Mouse (Mus musculus) lung, postnatal 0 days (tissue): ENCODE data around the gene Clec4a1. TPM values are rescaled to one million over a fixed set of nuclear protein-coding genes. Genes with fewer than 3 reads are reported as not detected.
A peak's percentile ranks its signal among the peaks of the same experiment; 100 is the strongest.

ENCODE experiments used
- ATAC-seq: fragments of 200-750 bp; cut with Nextera tagmentation; 2 replicates; pipeline ENCODE4 v1.8.0; 2017; ENCODE audit warnings: moderate library complexity
- DNase-seq: peaks from one replicate; pipeline ENCODE4 v3.0.0-alpha.2; 2016; ENCODE audit warnings: low spot score
- H3K27ac ChIP-seq: fragments of 300-500 bp; sonication (generic); 2 replicates; pipeline ENCODE4 v1.5.1; 2014; ENCODE audit warnings: antibody characterized with exemption, mild to moderate bottlenecking, low read length, mixed read lengths
- H3K27me3 ChIP-seq: fragments of 300-500 bp; sonication (generic); replicated peaks from 2 replicates; pipeline ENCODE4 v1.6.1; 2014; ENCODE audit warnings: low read length, mixed read lengths; ENCODE audit not compliant: insufficient read depth
- H3K36me3 ChIP-seq: fragments of 300-500 bp; sonication (generic); 2 replicates; pipeline ENCODE4 v1.6.1; 2014; ENCODE audit warnings: low read length, mixed read lengths; ENCODE audit not compliant: insufficient read depth
- H3K4me1 ChIP-seq: fragments of 300-500 bp; sonication (generic); 2 replicates; pipeline ENCODE4 v1.6.1; 2014; ENCODE audit warnings: antibody characterized with exemption, low read depth, low read length, mixed read lengths; ENCODE audit not compliant: insufficient read depth
- H3K4me2 ChIP-seq: fragments of 300-500 bp; sonication (generic); replicated peaks from 2 replicates; pipeline ENCODE4 v1.6.1; 2014; ENCODE audit warnings: low read depth, mild to moderate bottlenecking, low read length, moderate library complexity, mixed read lengths
- H3K4me3 ChIP-seq: fragments of 300-500 bp; sonication (generic); 2 replicates; pipeline ENCODE4 v1.5.1; 2014; ENCODE audit warnings: low read depth, low read length
- H3K9ac ChIP-seq: fragments of 300-500 bp; sonication (generic); replicated peaks from 2 replicates; pipeline ENCODE4 v1.6.1; 2014; ENCODE audit warnings: low read depth, mild to moderate bottlenecking
- H3K9me3 ChIP-seq: fragments of 300-500 bp; sonication (generic); 2 replicates; pipeline ENCODE4 v1.6.1; 2016; ENCODE audit warnings: low read length, mixed read lengths
- CTCF ChIP-seq: IDR thresholded peaks from 2 replicates; pipeline ENCODE4 v1.5.1; 2016; ENCODE audit warnings: antibody characterized with exemption, mild to moderate bottlenecking
- EP300 ChIP-seq: IDR thresholded peaks from 2 replicates; pipeline ENCODE4 v1.6.1; 2016; ENCODE audit warnings: antibody characterized with exemption, mild to moderate bottlenecking, control low read depth
- WGBS: fragments of 180-500 bp; shearing (Covaris S2); extraction: QIAGEN DNeasy Blood & Tissue Kit; methylation state at CpG from one replicate; pipeline ENCODE4 v1.1.7; 2014; 5-methylcytosine and 5-hydroxymethylcytosine counted together
- polyA plus RNA-seq: library from polyadenylated mRNA; unstranded; fragments of >200 nt; fragmentation: Nextera tagmentation; extraction: Ambion mirVana; gene quantifications from 2 replicates; pipeline ENCODE4 v1.2.1, GENCODE M21; 2015

The Clec4a1 gene
- polyA plus RNA-seq, 1 experiment from 2014 or later, result 5.1 TPM

- Histone ChIP-seq H3K9me3 (no peaks in the 10 kb centered on the region), H3K27me3 (no peaks in the 10 kb centered on the region), H3K4me2 (no peak overlapping the region), H3K36me3 (no peaks in the 10 kb centered on the region), H3K4me1 (no peaks in the 10 kb centered on the region), H3K27ac (no peak overlapping the region), H3K4me3 (no peak overlapping the region), H3K9ac (no peak overlapping the region)
- peak; percentile 12 for DNase-seq
- WGBS, result 73% methylated on average over 3 of the region's 3 CpGs
- no peak for TF ChIP-seq EP300
- TF ChIP-seq CTCF, result no peak
- no peak for ATAC-seq
Observed at GRCm38 (mm10) chr6:122934845-122935244, 13.2 kb downstream of the Clec4a1 start.

GRCm38 (mm10) chr6:122939618-122940017 lies 18.0 kb downstream of the Clec4a1 start:
- Histone ChIP-seq H3K27ac (no peak overlapping the region), H3K4me2 (no peak overlapping the region), H3K4me3 (no peak overlapping the region), H3K36me3 (no peaks in the 10 kb centered on the region), H3K4me1 (no peaks in the 10 kb centered on the region), H3K9me3 (no peaks in the 10 kb centered on the region), H3K9ac (no peak overlapping the region), H3K27me3 (no peaks in the 10 kb centered on the region)
- DNase-seq (peak; percentile 14), ATAC-seq (no peak)
- WGBS, result 69% methylated on average over 5 of the region's 5 CpGs
- TF ChIP-seq CTCF (no peak), EP300 (no peak)

- H3K36me3 ChIP-seq, result no peaks in the 10 kb centered on the region
- ATAC-seq (no peak), DNase-seq (peak; percentile 6)
- no peak overlapping the region for H3K9ac ChIP-seq
- H3K4me3 ChIP-seq, result no peak overlapping the region
- no peak overlapping the region for H3K4me2 ChIP-seq
- H3K9me3 ChIP-seq, result no peaks in the 10 kb centered on the region
- WGBS, result 65% methylated on average over 2 of the region's 2 CpGs
- H3K27ac ChIP-seq, result no peak overlapping the region
- no peaks in the 10 kb centered on the region for H3K27me3 ChIP-seq
- no peaks in the 10 kb centered on the region for H3K4me1 ChIP-seq
- TF ChIP-seq EP300 (no peak), CTCF (no peak)
Observed at GRCm38 (mm10) chr6:122946760-122947159, 25.1 kb downstream of the Clec4a1 start.

DNA sequence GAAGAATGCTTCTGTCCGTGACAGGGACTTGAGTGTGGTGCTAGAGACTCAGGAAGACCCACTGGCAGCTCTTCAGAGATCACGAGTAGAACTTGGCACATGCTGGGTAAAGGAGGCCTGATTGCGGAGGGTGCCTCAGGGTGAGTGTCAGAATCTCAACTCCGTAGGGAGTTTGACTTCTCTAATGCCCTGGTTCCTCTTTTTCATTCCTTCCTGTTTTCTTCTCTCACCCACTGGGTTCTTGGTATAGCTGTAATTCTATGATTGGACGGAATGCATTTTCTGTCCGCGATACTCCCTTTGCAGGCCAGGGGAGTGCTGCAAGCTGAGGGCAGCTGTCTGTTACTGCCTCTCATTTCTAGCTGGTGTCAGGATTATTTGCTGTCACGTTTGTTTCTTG lies 30.8 kb downstream of the Clec4a1 start, which contains the start of gene Clec4a3:
Gene Clec4a3 (plus strand): TSS at position 115 of the 400 bp plus-strand sequence.
- DNase-seq (peak; percentile 35), ATAC-seq (no peak)
- H3K9me3 ChIP-seq, result no peaks in the 10 kb centered on the region
- no peak within 1 kb of the TSS for H3K4me3 ChIP-seq
- H3K27me3 ChIP-seq, result no peaks in the 10 kb centered on the region
- no peaks in the 10 kb centered on the region for H3K4me1 ChIP-seq
- no peak within 1 kb of the TSS for H3K4me2 ChIP-seq
- TF ChIP-seq EP300, result no peak
- TF ChIP-seq CTCF, result no peak
- H3K9ac ChIP-seq, result no peak within 1 kb of the TSS
- no peak within 1 kb of the TSS for H3K27ac ChIP-seq
- no peaks in the 10 kb centered on the region for H3K36me3 ChIP-seq
- WGBS, result 84% methylated on average over 8 of the region's 8 CpGs

GRCm38 (mm10) chr6:122964562-122964961 lies 42.9 kb downstream of the Clec4a1 start:
- H3K27me3 ChIP-seq, result no peaks in the 10 kb centered on the region
- no peak for DNase-seq
- H3K4me3 ChIP-seq, result no peak overlapping the region
- no peak for ATAC-seq
- H3K9ac ChIP-seq, result no peak overlapping the region
- no peaks in the 10 kb centered on the region for H3K36me3 ChIP-seq
- H3K27ac ChIP-seq, result no peak overlapping the region
- TF ChIP-seq CTCF, result no peak
- no peak for TF ChIP-seq EP300
- H3K4me1 ChIP-seq, result no peaks in the 10 kb centered on the region
- H3K9me3 ChIP-seq, result no peaks in the 10 kb centered on the region
- H3K4me2 ChIP-seq, result no peak overlapping the region
- WGBS, result 82% methylated on average over 2 of the region's 2 CpGs

- DNase-seq, result peak; percentile 12
- H3K9me3 ChIP-seq, result no peaks in the 10 kb centered on the region
- TF ChIP-seq EP300 (no peak), CTCF (no peak)
- no peaks in the 10 kb centered on the region for H3K4me1 ChIP-seq
- no peaks in the 10 kb centered on the region for H3K36me3 ChIP-seq
- 82% methylated on average over 2 of the region's 2 CpGs for WGBS
- H3K27me3 ChIP-seq, result no peaks in the 10 kb centered on the region
- H3K9ac ChIP-seq, result no peak overlapping the region
- no peak overlapping the region for H3K4me2 ChIP-seq
- no peak for ATAC-seq
- no peak overlapping the region for H3K27ac ChIP-seq
- H3K4me3 ChIP-seq, result no peak overlapping the region
Observed at GRCm38 (mm10) chr6:122969048-122969447, 47.4 kb downstream of the Clec4a1 start.

Other genes with a start within 250 kb of the Clec4a1 start
- 0.24 and 0.36 TPM in 2 replicates for gene Nanog, start 214.4 kb upstream of the Clec4a1 start, polyA plus RNA-seq
- 3.8 and 5.0 TPM in 2 replicates for gene Slc2a3, start 120.2 kb upstream of the Clec4a1 start, polyA plus RNA-seq
- gene Foxj2, start 101.9 kb upstream of the Clec4a1 start, polyA plus RNA-seq, result 5.5 and 6.1 TPM in 2 replicates
- gene C3ar1, start 65.7 kb upstream of the Clec4a1 start, polyA plus RNA-seq, result 3.4 and 3.6 TPM in 2 replicates
- 30.3 and 31.2 TPM in 2 replicates for gene Necap1, start 47.4 kb upstream of the Clec4a1 start, polyA plus RNA-seq
- gene Clec4a3, start 30.7 kb downstream of the Clec4a1 start, polyA plus RNA-seq, result 13.2 and 19.8 TPM in 2 replicates
- 0.35 TPM in 1 of 2 replicates, not detected in the other for gene Clec4a4, start 68.5 kb downstream of the Clec4a1 start, polyA plus RNA-seq
- gene Clec4b1, start 128.1 kb downstream of the Clec4a1 start, polyA plus RNA-seq, result 1.9 and 2.3 TPM in 2 replicates
- gene Clec4a2, start 184.6 kb downstream of the Clec4a1 start, polyA plus RNA-seq, result 10.2 and 11.2 TPM in 2 replicates